Mouse (Mus musculus) lung, adult 2 months (tissue): Measurements from ENCODE around the gene Ccnb1ip1. TPM values are rescaled to one million over a fixed set of nuclear protein-coding genes. Genes with fewer than 3 reads are reported as not detected.
A peak's percentile ranks its signal among the peaks of the same experiment; 100 is the strongest.
"Not testable (repeated sequence)": the region's sequence is repeated elsewhere in the genome, so short reads cannot be mapped to it uniquely, and the experiment has no call there.

Experiments
- DNase-seq: peaks from one replicate; pipeline ENCODE4 v3.0.0; 2022
- H3K4me1 ChIP-seq: fragments of 200-500 bp; 2 replicates; pipeline ENCODE4 v1.6.1; 2011; ENCODE audit warnings: low read length; ENCODE audit not compliant: control insufficient read depth, insufficient read depth
- H3K4me3 ChIP-seq: fragments of 200-500 bp; replicated peaks from 2 replicates; pipeline ENCODE3; 2011; ENCODE audit warnings: low read depth, mild to moderate bottlenecking, control low read depth, low read length; ENCODE audit errors: extremely low read depth
- CTCF ChIP-seq: fragments of 200-500 bp; IDR thresholded peaks from 2 replicates; pipeline ENCODE4 v1.5.1; 2011; ENCODE audit warnings: mild to moderate bottlenecking, low read length, control low read depth; ENCODE audit not compliant: insufficient read depth
- POLR2A ChIP-seq: fragments of 200-500 bp; IDR thresholded peaks from 2 replicates; pipeline ENCODE4 v1.6.1; 2011; ENCODE audit warnings: low read depth, mild to moderate bottlenecking, control low read depth, low read length, borderline replicate concordance; ENCODE audit errors: extremely low read depth
- WGBS: fragments of 180-500 bp; shearing (Covaris S2); methylation state at CpG from one replicate; pipeline ENCODE4 v1.1.7; 2018; 5-methylcytosine and 5-hydroxymethylcytosine counted together
- polyA plus RNA-seq: library from polyadenylated mRNA; depleted of rRNA; stranded (reverse); fragments of >200 nt; gene quantifications from 2 replicates; pipeline ENCODE4 v1.2.3, GENCODE M21; 2012; rRNA removed

The Ccnb1ip1 gene
- polyA plus RNA-seq: not detected in 2 replicates

GRCm38 (mm10) chr14:50807487-50808072 lies at the start of gene Ccnb1ip1, which contains the start of gene Parp2:
Gene Ccnb1ip1 (minus strand): TSS chr14:50807732.
Gene Parp2 (plus strand): TSS chr14:50807841.
- Histone ChIP-seq H3K4me3 (peak within 1 kb of the TSS; percentile 66), H3K4me1 (no peaks in the 10 kb centered on the region; the same call in none of the 2 replicates)
- peak; percentile 98 for DNase-seq
- TF ChIP-seq CTCF (no peak), POLR2A (peak; percentile 86)
- under 1% methylated on average over 42 of the region's 42 CpGs for WGBS

GRCm38 (mm10) chr14:50855788-50856187 lies 48.3 kb upstream of the Ccnb1ip1 start:
- H3K4me1 ChIP-seq: no peaks in the 10 kb centered on the region
- no peak for TF ChIP-seq POLR2A
- TF ChIP-seq CTCF: no peak
- WGBS: 89% methylated on average over 5 of the region's 5 CpGs
- no peak for DNase-seq
- H3K4me3 ChIP-seq: no peak overlapping the region

- 75% methylated on average over 6 of the region's 6 CpGs for WGBS
- no peak for TF ChIP-seq POLR2A
- TF ChIP-seq CTCF: 0 out of 2 replicates have a peak, but pooled peaks have one; percentile 15
- no peak for DNase-seq
- no peaks in the 10 kb centered on the region for H3K4me1 ChIP-seq
- no peak overlapping the region for H3K4me3 ChIP-seq
Observed at GRCm38 (mm10) chr14:50837236-50837635, 29.7 kb upstream of the Ccnb1ip1 start.

- no peaks in the 10 kb centered on the region for H3K4me1 ChIP-seq
- no peak for TF ChIP-seq POLR2A
- TF ChIP-seq CTCF: no peak
- WGBS: 35% methylated on average over 2 of the region's 2 CpGs
- no peak for DNase-seq
- no peak overlapping the region for H3K4me3 ChIP-seq
Observed at GRCm38 (mm10) chr14:50834435-50834834, 26.9 kb upstream of the Ccnb1ip1 start.

- no peak overlapping the region for H3K4me3 ChIP-seq
- no peak for DNase-seq
- H3K4me1 ChIP-seq: no peaks in the 10 kb centered on the region
- no peak for TF ChIP-seq POLR2A
- TF ChIP-seq CTCF: no peak
- 64% methylated on average over 10 of the region's 10 CpGs for WGBS
Observed at GRCm38 (mm10) chr14:50833964-50834363, 26.4 kb upstream of the Ccnb1ip1 start.

- H3K4me1 ChIP-seq: no peaks in the 10 kb centered on the region
- 60% methylated on average over 3 of the region's 3 CpGs for WGBS
- no peak overlapping the region for H3K4me3 ChIP-seq
- no peak for DNase-seq
- no peak for TF ChIP-seq CTCF
- no peak for TF ChIP-seq POLR2A
Observed at GRCm38 (mm10) chr14:50829878-50830277, 22.3 kb upstream of the Ccnb1ip1 start.

GRCm38 (mm10) chr14:50826579-50826978 lies 19.0 kb upstream of the Ccnb1ip1 start:
- 92% methylated on average over 4 of the region's 4 CpGs for WGBS
- DNase-seq: no peak

GRCm38 (mm10) chr14:50824219-50824618 lies 16.7 kb upstream of the Ccnb1ip1 start:
- DNase-seq: no peak
- no peak for TF ChIP-seq POLR2A
- TF ChIP-seq CTCF: no peak
- Histone ChIP-seq H3K4me1 (no peaks in the 10 kb centered on the region), H3K4me3 (no peak overlapping the region)
- 67% methylated on average over 9 of the region's 9 CpGs for WGBS

More at GRCm38 (mm10) chr14:50826579-50826978, 19.0 kb upstream of the Ccnb1ip1 start:
- Histone ChIP-seq H3K4me3 (no peak overlapping the region), H3K4me1 (no peaks in the 10 kb centered on the region)
- TF ChIP-seq CTCF (no peak), POLR2A (no peak)

GRCm38 (mm10) chr14:50823240-50823639 lies 15.7 kb upstream of the Ccnb1ip1 start:
- Histone ChIP-seq H3K4me1 (no peaks in the 10 kb centered on the region), H3K4me3 (no peak overlapping the region)
- 81% methylated on average over 2 of the region's 2 CpGs for WGBS
- DNase-seq: no peak
- no peak for TF ChIP-seq CTCF
- no peak for TF ChIP-seq POLR2A

- 82% methylated on average over 2 of the region's 2 CpGs for WGBS
- H3K4me1 ChIP-seq: no peaks in the 10 kb centered on the region
- TF ChIP-seq POLR2A (no peak), CTCF (no peak)
- no peak overlapping the region for H3K4me3 ChIP-seq
- no peak for DNase-seq
Observed at GRCm38 (mm10) chr14:50813060-50813459, 5.5 kb upstream of the Ccnb1ip1 start.

- H3K4me3 ChIP-seq: not testable (repeated sequence)
- 88% methylated on average over 5 of the region's 5 CpGs for WGBS
Observed at GRCm38 (mm10) chr14:50806469-50806868, 1.1 kb downstream of the Ccnb1ip1 start.

More at GRCm38 (mm10) chr14:50806469-50806868, 1.1 kb downstream of the Ccnb1ip1 start:
- not testable (repeated sequence) for DNase-seq, H3K4me1 ChIP-seq
